Mouse (Mus musculus) intestine, embryonic 14.5 days (tissue): ENCODE results near the gene Gm17455. TPM values are rescaled to one million over a fixed set of nuclear protein-coding genes. Genes with fewer than 3 reads are reported as not detected.
A peak's percentile ranks its signal among the peaks of the same experiment; 100 is the strongest.

Experiments
- ATAC-seq: fragments of 200-750 bp; cut with Nextera tagmentation; replicated peaks from 2 replicates; pipeline ENCODE4 v1.8.0; 2017; ENCODE audit warnings: low read depth, moderate number of reproducible peaks, moderate TSS enrichment, moderate library complexity; ENCODE audit not compliant: low FRiP score, low TSS enrichment
- DNase-seq: peaks from one replicate; pipeline ENCODE4 v3.0.0-alpha.2; 2018; ENCODE audit warnings: low spot score
- H3K27ac ChIP-seq: fragments of 300-500 bp; sonication (generic); 2 replicates; pipeline ENCODE4 v1.5.1; 2014; ENCODE audit warnings: low read depth, mild to moderate bottlenecking, control low read depth
- H3K27me3 ChIP-seq: fragments of 300-500 bp; sonication (generic); replicated peaks from 2 replicates; pipeline ENCODE4 v1.6.1; 2014; ENCODE audit warnings: low read length, control low read depth; ENCODE audit not compliant: control insufficient read depth, insufficient read depth
- H3K36me3 ChIP-seq: fragments of 300-500 bp; sonication (generic); 2 replicates; pipeline ENCODE4 v1.6.1; 2014; ENCODE audit warnings: low read length, control low read depth; ENCODE audit not compliant: control insufficient read depth, insufficient read depth
- H3K4me1 ChIP-seq: fragments of 300-500 bp; sonication (generic); replicated peaks from 2 replicates; pipeline ENCODE4 v1.6.1; 2014; ENCODE audit warnings: low read length, control low read depth, mixed read lengths; ENCODE audit not compliant: control insufficient read depth, insufficient read depth
- H3K4me2 ChIP-seq: fragments of 300-500 bp; sonication (generic); 2 replicates; pipeline ENCODE4 v1.6.1; 2014; ENCODE audit warnings: low read length
- H3K4me3 ChIP-seq: fragments of 300-500 bp; sonication (generic); 2 replicates; pipeline ENCODE4 v1.5.1; 2014; ENCODE audit warnings: low read depth, low read length, control low read depth, mixed read lengths
- H3K9ac ChIP-seq: fragments of 300-500 bp; sonication (generic); 2 replicates; pipeline ENCODE4 v1.6.1; 2014; ENCODE audit warnings: mild to moderate bottlenecking, low read length
- H3K9me3 ChIP-seq: fragments of 300-500 bp; sonication (generic); 2 replicates; pipeline ENCODE4 v1.6.1; 2016; ENCODE audit warnings: low read length, control low read depth; ENCODE audit not compliant: control insufficient read depth
- WGBS: fragments of 180-500 bp; shearing (Covaris S2); extraction: QIAGEN DNeasy Blood & Tissue Kit; methylation state at CpG from one replicate; pipeline ENCODE4 v1.1.7; 2014; 5-methylcytosine and 5-hydroxymethylcytosine counted together
- polyA plus RNA-seq: library from polyadenylated mRNA; unstranded; fragments of >200 nt; fragmentation: Nextera tagmentation; extraction: Ambion mirVana; gene quantifications from 2 replicates; pipeline ENCODE4 v1.2.1, GENCODE M21; 2014

Gene Gm17455
- polyA plus RNA-seq, 1 experiment from 2014 or later, result 2.3 TPM

DNA sequence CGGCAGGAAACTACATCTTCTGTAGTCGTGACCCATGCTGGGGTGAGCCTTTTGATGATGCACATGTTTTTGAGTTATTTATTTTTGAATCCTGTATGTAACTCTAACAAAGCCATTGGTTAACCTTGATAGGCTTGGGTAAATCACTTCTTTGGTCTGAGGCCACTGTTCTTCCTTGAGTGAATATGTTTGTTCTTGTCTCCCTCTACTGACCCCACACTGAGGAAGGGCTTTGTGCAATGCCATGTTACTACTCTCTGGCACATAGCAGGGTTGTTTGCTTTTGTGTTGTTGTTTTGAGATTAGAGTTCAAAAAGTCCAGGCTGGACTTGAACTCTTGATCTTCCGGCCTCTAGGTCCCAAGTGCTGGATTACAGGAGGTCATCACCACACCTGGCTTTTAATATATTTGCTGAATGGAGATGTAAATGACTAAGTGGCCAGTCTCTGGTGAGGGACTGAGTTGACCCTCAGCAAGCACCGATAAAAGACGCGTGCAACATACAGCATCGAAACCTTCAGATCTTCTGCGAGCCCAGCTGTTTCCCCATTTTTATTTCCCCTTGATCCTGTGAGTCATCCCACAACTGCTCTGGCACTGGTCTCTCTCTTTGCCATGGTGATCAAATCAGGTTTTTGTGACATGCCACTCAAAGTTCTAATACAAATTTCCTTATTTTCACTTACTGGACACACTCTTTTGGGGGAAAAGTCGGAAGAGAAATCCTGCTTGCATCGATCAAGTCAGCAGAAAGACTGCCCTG lies 1.3 kb upstream of the Gm17455 start:
- no peak overlapping the region for H3K9ac ChIP-seq
- 87% methylated on average over 10 of the region's 10 CpGs for whole genome bisulfite sequencing
- no peak overlapping the region for H3K4me3 ChIP-seq
- H3K36me3 ChIP-seq, result no peaks in the 10 kb centered on the region
- H3K4me1 ChIP-seq, result no peaks in the 10 kb centered on the region
- DNase-seq (no peak), ATAC-seq (no peak)
- H3K9me3 ChIP-seq, result no peaks in the 10 kb centered on the region
- H3K27ac ChIP-seq, result no peak overlapping the region
- H3K4me2 ChIP-seq, result no peak overlapping the region
- H3K27me3 ChIP-seq, result no peaks in the 10 kb centered on the region

DNA sequence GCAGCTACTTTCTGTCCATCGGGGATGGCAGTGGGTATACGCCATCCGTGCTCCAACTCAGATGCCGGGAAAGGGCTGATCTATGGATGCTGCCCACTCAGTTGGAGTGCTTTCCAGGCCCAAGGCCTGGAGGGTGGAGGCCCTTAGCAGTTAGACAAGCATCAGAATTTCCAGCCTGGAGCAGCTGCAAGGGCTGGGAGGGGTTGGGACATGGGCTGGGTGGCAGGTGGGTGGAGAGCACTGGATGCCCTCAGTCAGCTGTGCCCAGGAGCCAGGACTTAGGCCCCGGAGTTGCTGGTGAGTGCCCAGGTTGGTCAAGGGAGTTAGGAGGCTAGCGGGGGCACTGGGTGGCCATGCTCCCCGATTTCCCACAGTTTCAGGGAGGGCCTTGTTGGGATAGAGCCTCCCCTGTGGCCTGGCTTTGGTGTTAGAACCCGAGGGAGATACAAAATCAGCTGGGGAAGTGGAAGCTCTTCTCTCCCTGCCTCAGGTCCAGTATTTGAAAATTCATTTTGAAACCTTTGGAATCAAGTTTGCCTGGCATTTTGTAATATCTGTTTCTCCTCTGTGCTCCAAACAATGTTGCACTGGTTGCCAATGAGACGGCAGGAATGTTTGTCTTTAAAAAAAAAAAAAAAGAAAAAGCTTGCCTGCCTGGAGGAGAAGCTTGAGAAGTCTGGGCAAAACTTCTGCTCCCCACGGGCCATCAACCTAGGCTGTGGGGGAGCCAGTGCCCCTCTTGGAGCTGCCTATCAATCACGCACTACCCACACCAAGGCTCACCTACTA lies 1.2 kb downstream of the Gm17455 start:
- no peaks in the 10 kb centered on the region for H3K36me3 ChIP-seq
- ATAC-seq (no peak), DNase-seq (no peak)
- no peak overlapping the region for H3K9ac ChIP-seq
- 71% methylated on average over 11 of the region's 11 CpGs for WGBS
- H3K9me3 ChIP-seq, result no peaks in the 10 kb centered on the region
- no peaks in the 10 kb centered on the region for H3K27me3 ChIP-seq
- H3K4me3 ChIP-seq, result no peak overlapping the region
- no peak overlapping the region for H3K27ac ChIP-seq
- no peak overlapping the region for H3K4me2 ChIP-seq
- no peaks in the 10 kb centered on the region for H3K4me1 ChIP-seq

DNA sequence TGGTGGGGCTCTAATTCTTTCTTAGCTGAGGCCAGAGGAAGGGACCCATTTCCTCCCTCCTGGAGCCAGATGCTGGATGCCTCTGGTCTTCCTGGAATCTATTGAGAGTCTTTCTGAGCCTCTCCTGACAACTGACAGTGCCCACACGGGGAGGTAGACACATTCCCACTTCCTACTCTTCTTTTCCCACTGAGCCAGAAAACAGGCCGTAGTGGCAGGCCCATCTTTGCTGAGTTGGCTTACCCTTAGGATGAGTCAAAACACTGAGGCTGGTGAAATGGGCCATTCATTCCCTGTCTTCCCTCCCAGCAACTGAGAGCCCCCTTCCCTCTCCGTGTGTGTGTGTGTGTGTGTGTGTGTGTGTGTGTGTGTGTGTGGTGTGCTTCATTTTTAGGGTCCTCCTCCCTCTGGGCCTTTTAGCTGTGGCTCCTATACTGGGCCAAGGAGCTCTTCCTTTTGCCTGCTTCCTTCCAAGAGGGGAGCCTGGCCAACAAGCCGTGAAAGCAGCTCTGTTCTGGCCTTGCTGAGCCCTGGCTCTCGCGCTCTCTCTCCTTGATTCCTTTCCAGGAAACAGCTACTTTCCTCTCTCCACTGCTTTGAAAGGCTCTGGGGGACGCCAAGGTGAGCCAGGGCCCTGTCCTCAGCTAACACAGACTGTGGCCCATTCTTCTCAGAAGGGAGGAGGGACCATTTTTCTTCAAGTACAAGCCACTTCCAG lies 6.1 kb downstream of the Gm17455 start:
- Histone ChIP-seq H3K9me3 (no peaks in the 10 kb centered on the region), H3K4me2 (no peak overlapping the region), H3K27me3 (no peaks in the 10 kb centered on the region), H3K4me1 (no peaks in the 10 kb centered on the region), H3K36me3 (no peaks in the 10 kb centered on the region), H3K4me3 (no peak overlapping the region), H3K27ac (no peak overlapping the region), H3K9ac (no peak overlapping the region)
- 46% methylated on average over 7 of the region's 7 CpGs for WGBS
- DNase-seq, result no peak
- no peak for ATAC-seq

DNA sequence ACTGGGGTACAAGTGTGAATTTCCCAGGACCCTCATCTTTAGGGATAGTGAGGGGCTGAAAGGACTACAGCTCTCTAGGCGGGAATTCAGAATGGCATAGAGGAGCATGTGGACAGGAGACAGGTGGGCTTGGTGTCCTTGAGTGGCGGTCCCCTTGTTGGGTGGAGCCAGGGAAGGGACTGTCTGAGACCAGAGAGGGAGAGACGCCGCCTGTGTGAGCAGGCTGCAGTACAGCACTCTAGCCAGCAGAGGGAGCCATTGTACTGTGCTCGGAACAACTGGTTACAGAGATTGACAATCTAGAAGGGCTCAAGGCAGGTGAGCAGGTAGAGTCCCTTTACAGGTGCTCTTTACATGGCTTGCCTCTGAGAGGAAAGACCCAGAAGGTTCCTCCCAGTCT lies 8.3 kb downstream of the Gm17455 start:
- Histone ChIP-seq H3K4me1 (no peaks in the 10 kb centered on the region), H3K4me2 (no peak overlapping the region), H3K27me3 (no peaks in the 10 kb centered on the region), H3K36me3 (no peaks in the 10 kb centered on the region), H3K9ac (no peak overlapping the region), H3K27ac (no peak overlapping the region), H3K4me3 (no peak overlapping the region), H3K9me3 (no peaks in the 10 kb centered on the region)
- ATAC-seq (no peak; the same call in 1 of the 2 replicates), DNase-seq (peak; percentile 92)
- WGBS, result 6% methylated on average over 5 of the region's 5 CpGs

DNA sequence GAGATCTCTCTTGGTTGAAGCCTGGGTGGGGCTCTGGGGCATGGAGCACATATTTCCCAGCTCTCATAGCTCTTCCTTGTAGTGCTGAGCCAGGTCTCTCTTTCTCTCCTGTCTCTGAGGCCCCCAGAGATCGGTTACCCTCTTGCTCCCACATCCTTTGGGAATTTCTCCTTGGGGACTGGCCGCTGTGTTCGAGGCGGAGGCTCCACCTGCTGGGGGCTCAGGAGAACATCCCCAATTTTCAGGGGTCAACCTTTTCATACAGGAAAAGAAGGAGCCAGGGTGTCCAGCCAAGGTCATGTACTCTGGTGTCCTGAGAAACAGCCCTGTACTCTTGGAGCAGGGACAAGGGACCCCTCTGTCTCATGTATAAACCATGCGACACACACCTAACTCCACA lies 12.3 kb downstream of the Gm17455 start:
- Histone ChIP-seq H3K9ac (no peak overlapping the region), H3K36me3 (no peaks in the 10 kb centered on the region), H3K27me3 (no peaks in the 10 kb centered on the region), H3K4me2 (no peak overlapping the region), H3K9me3 (no peaks in the 10 kb centered on the region), H3K27ac (no peak overlapping the region), H3K4me3 (no peak overlapping the region), H3K4me1 (no peaks in the 10 kb centered on the region)
- WGBS, result 25% methylated on average over 5 of the region's 5 CpGs
- ATAC-seq (no peak), DNase-seq (peak; percentile 62)

DNA sequence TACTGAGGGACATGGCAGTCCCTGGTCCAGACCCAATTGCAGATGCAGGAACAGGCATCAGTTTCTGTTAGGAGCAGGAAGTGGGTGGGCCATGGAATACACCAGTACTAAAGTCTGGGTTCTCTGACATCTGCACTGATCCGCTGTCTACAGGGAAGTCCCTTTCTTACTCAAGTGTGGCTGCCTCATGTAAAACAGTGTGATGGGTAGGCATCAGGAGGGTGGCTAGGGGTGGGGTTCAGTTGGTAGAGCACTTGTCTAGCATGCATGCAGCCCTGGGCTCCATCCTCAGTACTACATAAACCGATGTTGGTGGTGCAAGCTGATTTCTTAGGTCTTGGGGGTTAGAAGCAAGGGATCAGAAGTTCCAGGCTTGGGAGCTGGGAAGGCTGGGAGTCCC lies 14.2 kb downstream of the Gm17455 start:
- H3K36me3 ChIP-seq, result no peaks in the 10 kb centered on the region
- no peak overlapping the region for H3K4me3 ChIP-seq
- H3K4me2 ChIP-seq, result no peak overlapping the region
- H3K27ac ChIP-seq, result no peak overlapping the region
- H3K9ac ChIP-seq, result no peak overlapping the region
- no peaks in the 10 kb centered on the region for H3K27me3 ChIP-seq
- H3K4me1 ChIP-seq, result no peaks in the 10 kb centered on the region
- 89% methylated on average over 2 of the region's 2 CpGs for WGBS
- H3K9me3 ChIP-seq, result no peaks in the 10 kb centered on the region
- DNase-seq, result no peak
- no peak for ATAC-seq

DNA sequence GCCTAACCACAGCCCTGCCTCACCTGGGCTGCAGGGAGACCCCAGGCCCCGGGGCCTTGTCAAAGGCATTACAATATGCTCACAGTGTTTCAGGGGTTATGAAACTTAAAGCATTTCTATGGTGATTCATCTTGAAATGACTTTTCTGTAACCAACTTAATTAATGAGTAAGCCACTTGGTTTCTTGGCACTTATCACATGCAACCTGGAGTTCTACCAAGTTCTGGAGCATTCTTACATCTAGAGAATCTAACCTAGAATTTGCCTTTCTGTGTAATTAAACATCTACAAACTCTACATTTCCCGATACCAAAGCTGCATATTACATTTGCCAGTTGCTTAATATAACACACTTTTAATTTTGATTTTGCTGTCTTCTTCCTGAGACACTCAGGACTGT lies 17.5 kb downstream of the Gm17455 start:
- DNase-seq (no peak), ATAC-seq (no peak)
- Histone ChIP-seq H3K27ac (no peak overlapping the region), H3K4me1 (no peaks in the 10 kb centered on the region), H3K36me3 (no peaks in the 10 kb centered on the region), H3K4me2 (no peak overlapping the region), H3K4me3 (no peak overlapping the region), H3K9ac (no peak overlapping the region), H3K9me3 (no peaks in the 10 kb centered on the region), H3K27me3 (no peaks in the 10 kb centered on the region)
- WGBS, result 87% methylated on average over 2 of the region's 2 CpGs

GRCm38 (mm10) chr10:60418137-60418536 lies 18.6 kb downstream of the Gm17455 start:
- Histone ChIP-seq H3K4me3 (no peak overlapping the region), H3K9me3 (no peaks in the 10 kb centered on the region), H3K27me3 (no peaks in the 10 kb centered on the region), H3K4me2 (no peak overlapping the region), H3K9ac (no peak overlapping the region), H3K27ac (no peak overlapping the region), H3K36me3 (no peaks in the 10 kb centered on the region), H3K4me1 (no peaks in the 10 kb centered on the region)
- DNase-seq, result peak; percentile 89
- WGBS, result 12% methylated on average over 3 of the region's 3 CpGs
- peak; percentile 34; the same call in 1 of the 2 replicates for ATAC-seq
